Mouse (Mus musculus) embryonic fibroblast, embryonic 13.5 days (primary cell): ENCODE measurements around the gene Sptan1.

Experiments used
- CTCF ChIP-seq: IDR thresholded peaks from 2 replicates; pipeline ENCODE4 v1.5.1; 2011; ENCODE audit warnings: mild to moderate bottlenecking, control low read depth, low read length, moderate library complexity, borderline replicate concordance; ENCODE audit not compliant: insufficient read depth
- POLR2A ChIP-seq: IDR thresholded peaks from 2 replicates; pipeline ENCODE4 v1.6.1; 2011; ENCODE audit warnings: low read depth, mild to moderate bottlenecking, control low read depth, low read length, moderate library complexity

GRCm38 (mm10) chr2:30058418-30058817, 93.1 kb downstream of the Sptan1 start:
- TF ChIP-seq CTCF (no peak), POLR2A (no peak)
